Mouse (Mus musculus) heart, postnatal 0 days (tissue): Measurements from ENCODE around the gene Atg14.

Source experiments
- CTCF ChIP-seq: IDR thresholded peaks from 2 replicates; pipeline ENCODE4 v1.5.1; 2016; ENCODE audit warnings: antibody characterized with exemption, control low read depth, low read depth
- EP300 ChIP-seq: IDR thresholded peaks from 2 replicates; pipeline ENCODE4 v1.6.1; 2016; ENCODE audit warnings: antibody characterized with exemption, low read depth

DNA sequence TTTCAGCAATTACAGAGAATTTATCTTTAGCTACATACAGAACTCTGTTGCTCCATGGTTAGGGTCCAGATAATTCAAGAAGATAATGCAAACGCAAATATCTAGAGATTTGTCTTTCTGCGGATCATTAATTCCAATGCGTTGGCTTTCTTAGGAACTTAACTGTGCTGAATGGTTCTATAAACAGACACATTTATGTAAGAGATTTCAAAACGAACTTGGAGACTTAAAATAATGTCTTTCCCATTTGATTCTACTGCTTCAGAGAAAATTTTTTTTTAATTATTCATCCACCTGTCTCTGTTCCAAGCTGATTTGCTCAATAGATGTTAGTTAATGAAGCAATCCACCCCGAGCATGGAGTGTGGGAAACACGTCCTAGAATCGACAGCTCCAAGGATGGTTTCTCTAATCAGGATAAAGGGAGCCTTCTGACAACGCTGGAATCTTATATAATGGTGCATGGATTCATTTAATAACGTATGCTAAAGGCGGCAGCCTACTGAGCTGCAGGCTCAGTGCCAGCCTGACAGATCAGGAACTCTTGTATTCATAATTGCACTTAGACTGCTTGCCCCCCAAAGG lies 20.0 kb upstream of the Atg14 start:
- TF ChIP-seq EP300 (no peak), CTCF (no peak)
